Mouse (Mus musculus): Measurements from ENCODE around the gene Gm17545. TPM values are rescaled to one million over a fixed set of nuclear protein-coding genes. Genes with fewer than 3 reads are reported as not detected.
"Not testable (repeated sequence)": the region's sequence is repeated elsewhere in the genome, so short reads cannot be mapped to it uniquely, and the experiment has no call there.

Gm17545 gene
- total RNA-seq (2014; fragmentation: Nextera tagmentation) (not detected in 2 replicates), total RNA-seq (2017) (not detected in 2 replicates)

DNA sequence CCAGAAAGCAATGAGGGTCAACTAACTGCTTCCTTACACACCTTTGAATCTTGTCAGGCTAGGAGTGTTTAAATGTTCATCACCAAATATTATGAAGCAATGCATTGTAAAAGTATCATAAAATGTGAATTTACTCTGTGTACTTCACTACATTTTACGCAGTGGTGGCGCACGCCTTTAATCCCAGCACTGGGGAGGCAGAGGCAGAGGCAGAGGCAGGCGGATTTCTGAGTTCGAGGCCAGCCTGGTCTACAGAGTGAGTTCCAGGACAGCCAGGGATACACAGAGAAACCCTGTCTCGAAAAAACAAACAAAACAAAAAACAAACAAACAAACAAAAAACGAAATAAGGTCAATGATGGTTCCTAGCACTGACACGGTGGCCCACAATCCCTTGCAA lies at the start of gene Gm17545:
Gm17545 (plus strand) TSS at position 301 of the 400 bp plus-strand sequence.
- ATAC-seq (replicated peaks; ENCODE audit: low FRiP score, low TSS enrichment, poor library complexity, severe bottlenecking): not testable (repeated sequence)

DNA sequence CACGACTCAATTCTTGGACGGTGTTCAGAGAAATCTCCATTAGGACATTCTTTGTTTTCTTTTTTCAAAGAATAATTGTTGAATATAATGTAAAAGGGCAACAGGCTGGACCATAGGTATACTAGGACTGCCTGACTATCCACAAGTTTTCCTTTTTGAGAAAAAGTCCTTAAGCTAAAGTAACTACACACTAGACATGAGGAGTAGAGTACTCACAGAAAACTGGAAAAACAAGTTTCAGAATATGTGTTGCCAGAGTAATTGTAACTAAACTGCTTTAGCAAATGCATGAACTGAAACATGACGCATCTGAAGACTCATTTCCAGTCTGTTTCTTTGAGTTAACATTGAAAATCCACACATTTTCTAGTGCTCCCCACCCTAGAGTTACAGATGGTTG lies 48.7 kb upstream of the Gm17545 start:
- ATAC-seq (replicated peaks; ENCODE audit: low FRiP score, low TSS enrichment, poor library complexity, severe bottlenecking): no peak

DNA sequence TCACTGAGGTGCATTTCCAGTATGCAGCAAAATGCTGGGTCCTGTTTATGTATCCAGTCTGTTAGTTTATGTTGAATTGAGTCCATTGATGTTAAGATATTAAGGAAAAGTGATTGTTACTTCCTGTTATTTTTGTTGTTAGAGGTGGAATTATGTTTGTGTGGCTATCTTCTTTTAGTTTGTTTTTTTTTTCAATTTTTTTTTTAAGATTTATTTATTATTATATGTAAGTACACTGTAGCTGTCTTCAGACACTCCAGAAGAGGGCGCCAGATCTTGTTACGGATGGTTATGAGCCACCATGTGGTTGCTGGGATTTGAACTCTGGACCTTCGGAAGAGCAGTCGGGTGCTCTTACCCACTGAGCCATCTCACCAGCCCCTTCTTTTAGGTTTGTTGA lies 46.5 kb upstream of the Gm17545 start:
- ATAC-seq (replicated peaks; ENCODE audit: low FRiP score, low TSS enrichment, poor library complexity, severe bottlenecking): not testable (repeated sequence)

DNA sequence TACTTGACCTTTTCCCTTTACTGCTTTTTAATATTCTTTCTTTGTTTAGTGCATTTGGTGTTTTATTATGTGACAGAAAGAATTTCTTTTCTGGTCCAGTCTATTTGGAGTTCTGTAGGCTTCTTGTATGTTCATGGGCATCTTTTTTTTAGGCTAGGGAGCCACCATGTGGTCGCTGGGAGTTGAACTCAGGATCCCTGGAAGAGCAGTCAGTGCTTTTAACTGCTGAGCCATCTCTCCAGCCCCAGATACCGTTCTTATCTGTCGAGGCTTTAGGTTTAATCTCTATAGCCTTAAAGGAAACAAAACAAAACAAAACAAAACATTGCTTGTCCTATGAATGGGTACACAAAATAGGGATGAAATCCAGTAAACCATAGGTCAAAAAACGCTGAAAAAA lies 45.7 kb upstream of the Gm17545 start:
- ATAC-seq (replicated peaks; ENCODE audit: low FRiP score, low TSS enrichment, poor library complexity, severe bottlenecking): not testable (repeated sequence)

DNA sequence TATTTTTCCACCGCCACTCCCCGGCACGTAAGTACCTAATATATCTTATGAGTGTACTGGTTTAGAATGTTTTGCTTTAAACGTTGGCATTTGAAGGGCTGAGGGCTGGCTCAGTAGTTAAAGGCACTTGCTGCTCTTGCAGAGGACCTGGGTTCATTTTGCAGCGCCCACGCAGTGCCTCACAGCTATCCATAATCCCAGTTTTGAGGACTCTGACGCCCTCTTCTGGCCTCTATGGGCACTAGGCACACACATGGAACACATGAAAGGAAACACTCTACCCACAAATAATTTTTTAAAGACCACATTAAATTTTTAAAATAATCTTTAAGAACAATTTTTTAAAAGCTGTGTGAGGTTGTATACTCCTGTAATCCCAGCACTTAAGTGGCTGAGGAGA lies 44.6 kb upstream of the Gm17545 start:
- no peak for ATAC-seq (replicated peaks; ENCODE audit: low FRiP score, low TSS enrichment, poor library complexity, severe bottlenecking)

DNA sequence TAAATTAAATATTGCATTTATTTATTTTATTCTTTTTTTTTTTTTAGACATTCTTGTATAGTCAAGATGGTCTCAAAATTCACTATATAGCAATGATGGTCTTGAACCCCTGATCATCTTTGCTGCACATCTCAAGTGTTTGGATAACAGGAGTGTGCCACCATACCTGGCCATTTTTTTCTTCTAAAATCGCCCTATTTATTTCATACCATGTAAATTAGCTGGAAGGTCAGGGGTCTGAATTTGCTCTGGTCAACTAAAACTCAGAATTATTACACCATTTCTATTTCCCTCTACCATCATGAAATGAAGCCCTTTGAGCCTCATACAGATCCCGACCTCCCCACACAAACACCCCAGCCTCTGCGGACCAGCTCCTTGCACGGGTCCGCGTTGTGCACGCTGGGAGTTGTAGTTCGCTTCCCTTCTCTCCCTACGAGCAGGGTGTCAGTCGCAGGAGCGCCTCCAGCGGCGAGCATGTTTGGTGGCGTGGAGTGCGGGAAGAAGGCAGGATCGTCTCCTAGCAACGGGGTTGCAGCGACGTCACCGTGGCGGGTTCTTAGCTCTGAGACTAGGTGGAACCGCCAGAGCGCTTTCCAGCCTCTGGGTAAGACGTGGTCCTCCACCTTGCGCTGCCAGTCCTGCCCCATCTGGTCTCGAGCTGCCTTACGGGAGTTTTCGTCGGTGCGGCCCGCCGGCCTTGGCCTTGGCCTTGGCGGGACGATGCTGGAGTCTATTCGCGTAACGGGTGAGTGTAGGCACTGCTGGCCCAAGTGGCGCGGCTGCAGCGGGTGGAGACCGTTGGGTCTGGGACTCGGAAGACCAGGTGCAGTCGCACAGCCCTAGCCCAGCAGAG lies 42.9 kb upstream of the Gm17545 start, which contains the start of gene 9530077C05Rik:
9530077C05Rik (plus strand) TSS at position 512 of the 856 bp plus-strand sequence.
- peak; percentile 100 for ATAC-seq (replicated peaks; ENCODE audit: low FRiP score, low TSS enrichment, poor library complexity, severe bottlenecking)

DNA sequence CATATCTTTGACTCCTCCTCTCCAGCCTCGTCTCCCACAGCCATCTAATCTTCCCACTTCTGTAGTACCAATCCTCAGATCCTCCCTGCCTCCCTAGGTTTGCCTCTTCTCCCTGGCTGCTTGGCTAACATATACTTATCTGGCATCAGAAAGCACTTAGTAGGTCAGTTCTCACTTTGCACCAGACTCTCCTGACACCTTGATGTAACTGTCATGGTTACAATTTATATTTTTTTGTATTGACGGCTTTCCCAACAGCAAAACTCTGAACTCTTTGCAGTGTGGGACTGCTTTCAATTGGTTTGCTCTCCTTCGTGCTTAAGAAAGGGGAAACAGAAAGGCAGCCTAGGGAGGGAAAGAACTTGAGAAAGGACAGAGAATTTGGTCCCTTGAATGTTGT lies 37.9 kb upstream of the Gm17545 start:
- no peak for ATAC-seq (replicated peaks; ENCODE audit: low FRiP score, low TSS enrichment, poor library complexity, severe bottlenecking)

DNA sequence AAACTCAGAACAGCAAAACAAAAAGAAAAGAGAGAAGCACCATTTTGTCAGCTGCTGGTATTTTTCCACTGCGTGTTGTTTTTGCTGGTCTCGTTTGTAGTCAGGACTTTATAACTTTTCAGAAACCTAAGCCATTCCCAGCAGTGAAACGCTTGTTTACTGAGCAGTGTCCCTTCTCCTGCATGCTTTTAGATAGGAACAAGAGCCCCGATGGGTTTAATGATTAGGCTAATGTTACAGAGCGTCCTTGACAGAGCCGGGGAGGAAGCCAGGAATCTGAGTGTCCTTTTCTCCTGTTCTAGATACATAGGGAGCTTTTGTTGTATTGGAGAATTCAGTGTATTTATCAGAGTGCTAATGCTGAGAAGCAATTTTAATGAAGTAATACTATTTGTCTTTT lies 36.5 kb upstream of the Gm17545 start:
- no peak for ATAC-seq (replicated peaks; ENCODE audit: low FRiP score, low TSS enrichment, poor library complexity, severe bottlenecking)

DNA sequence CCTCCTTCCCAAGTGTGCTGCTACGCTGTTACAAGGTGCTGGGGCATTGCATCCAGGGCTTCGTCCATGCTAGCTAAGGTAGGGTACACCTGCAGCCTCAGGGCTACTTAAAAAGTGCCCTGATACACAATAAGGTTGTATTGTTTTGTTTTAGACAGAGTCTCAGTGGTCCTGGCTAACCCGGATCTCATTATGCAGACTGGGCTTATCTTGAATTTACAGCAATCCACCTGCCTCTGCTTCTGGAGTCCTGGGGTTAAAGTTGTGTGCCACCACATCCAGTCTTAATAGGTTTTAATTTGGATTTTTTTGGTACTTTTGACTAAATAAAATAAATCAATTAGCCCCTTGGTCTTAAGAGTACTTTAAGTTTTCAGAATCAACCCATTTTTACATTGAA lies 34.2 kb upstream of the Gm17545 start:
- peak; percentile 80 for ATAC-seq (replicated peaks; ENCODE audit: low FRiP score, low TSS enrichment, poor library complexity, severe bottlenecking)

DNA sequence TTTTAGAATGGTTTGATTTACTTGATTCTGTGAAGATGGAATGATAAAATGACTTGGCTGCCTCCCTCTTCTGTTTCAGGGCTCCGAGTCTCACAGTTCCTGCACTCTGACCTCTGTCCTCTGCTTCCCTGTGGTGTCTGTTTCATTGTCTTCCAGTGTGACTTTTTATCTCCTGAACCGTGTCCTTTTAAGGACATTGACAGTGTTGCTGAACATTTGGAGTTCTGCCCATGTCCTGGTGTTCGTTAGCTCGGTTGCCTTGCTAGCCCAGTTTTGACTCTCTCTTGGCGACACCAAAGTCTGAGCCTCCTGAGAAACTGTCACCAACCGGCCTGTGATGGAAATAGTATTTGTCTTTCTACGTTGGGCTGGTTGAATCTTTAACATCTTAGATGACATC lies 33.6 kb upstream of the Gm17545 start:
- peak; percentile 32; the same call in 1 of the 2 replicates for ATAC-seq (replicated peaks; ENCODE audit: low FRiP score, low TSS enrichment, poor library complexity, severe bottlenecking)

DNA sequence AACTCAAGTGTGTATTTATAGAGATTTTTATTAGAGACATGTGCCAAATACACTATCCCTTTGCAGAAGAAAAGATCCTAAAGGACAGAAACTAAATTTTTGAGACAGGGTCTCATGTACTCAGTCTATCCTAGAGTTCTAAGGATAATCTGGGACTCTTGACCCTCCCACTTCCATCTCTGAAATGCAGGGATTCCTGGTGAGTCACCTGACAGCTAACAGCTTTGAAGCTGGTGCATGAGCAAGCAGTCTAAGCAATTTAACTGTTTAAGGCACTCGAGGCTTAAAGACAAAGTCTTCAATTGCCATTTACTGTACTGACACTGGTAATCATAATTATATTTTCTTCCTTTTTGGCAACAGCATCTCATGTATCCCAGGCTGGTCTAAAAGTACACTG lies 31.5 kb upstream of the Gm17545 start:
- no peak for ATAC-seq (replicated peaks; ENCODE audit: low FRiP score, low TSS enrichment, poor library complexity, severe bottlenecking)

DNA sequence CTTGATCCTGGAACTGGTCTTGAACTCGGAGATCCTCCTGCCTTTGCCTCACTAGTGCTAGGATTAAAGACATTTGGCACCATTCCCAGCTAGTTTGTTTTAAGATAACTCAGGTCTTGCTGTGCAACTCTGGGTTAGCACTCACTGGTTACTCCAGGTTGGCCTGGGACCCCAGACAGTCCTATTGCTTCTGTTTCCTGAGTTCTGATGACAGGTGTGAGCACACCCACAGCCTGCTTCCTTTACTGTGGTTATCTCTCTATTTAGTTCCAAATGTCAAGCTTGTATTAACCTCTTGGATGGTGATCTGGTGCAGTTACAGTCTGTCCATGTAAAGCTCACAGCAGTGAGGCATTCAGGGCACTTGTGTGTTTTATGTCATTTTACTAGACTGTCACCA lies 30.6 kb upstream of the Gm17545 start:
- no peak for ATAC-seq (replicated peaks; ENCODE audit: low FRiP score, low TSS enrichment, poor library complexity, severe bottlenecking)

DNA sequence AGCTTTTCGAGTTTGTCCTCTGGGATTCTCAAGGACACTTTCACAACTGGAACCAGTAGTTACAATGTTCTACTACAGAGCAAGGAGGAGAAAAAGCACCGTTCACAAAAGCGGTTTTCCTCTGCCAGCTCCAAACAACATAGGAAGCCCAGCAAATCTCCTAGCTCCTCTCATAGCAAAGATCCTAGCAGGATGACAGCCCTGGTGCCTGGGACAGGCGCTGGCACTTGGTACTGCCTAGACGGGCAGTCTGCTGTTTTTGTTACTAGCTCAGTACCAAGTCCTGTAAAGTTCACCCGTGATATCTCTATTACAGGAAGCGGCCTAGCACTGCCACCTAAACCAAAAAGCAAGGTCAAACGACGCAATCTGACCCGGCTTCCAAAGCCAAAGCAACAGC lies 29.9 kb upstream of the Gm17545 start:
- ATAC-seq (replicated peaks; ENCODE audit: low FRiP score, low TSS enrichment, poor library complexity, severe bottlenecking): no peak

DNA sequence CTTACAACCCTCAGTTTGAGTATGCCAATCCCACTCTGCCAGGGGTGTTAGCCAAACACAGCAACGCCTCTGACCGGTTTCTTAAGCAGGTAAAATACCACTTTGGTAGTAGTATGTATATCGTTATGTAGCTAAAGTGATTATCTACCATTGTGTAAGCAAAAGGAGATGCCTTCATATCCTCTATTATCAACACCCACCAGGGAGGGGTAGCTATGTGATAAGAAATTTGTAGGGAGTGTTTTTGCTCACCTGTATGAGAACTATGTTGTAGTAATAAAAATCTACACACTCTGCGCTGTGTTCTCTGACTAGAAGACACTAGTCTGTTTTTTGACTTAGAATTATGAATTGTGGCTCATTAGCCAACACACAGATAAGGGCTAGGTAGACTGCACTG lies 29.4 kb upstream of the Gm17545 start:
- ATAC-seq (replicated peaks; ENCODE audit: low FRiP score, low TSS enrichment, poor library complexity, severe bottlenecking): no peak

DNA sequence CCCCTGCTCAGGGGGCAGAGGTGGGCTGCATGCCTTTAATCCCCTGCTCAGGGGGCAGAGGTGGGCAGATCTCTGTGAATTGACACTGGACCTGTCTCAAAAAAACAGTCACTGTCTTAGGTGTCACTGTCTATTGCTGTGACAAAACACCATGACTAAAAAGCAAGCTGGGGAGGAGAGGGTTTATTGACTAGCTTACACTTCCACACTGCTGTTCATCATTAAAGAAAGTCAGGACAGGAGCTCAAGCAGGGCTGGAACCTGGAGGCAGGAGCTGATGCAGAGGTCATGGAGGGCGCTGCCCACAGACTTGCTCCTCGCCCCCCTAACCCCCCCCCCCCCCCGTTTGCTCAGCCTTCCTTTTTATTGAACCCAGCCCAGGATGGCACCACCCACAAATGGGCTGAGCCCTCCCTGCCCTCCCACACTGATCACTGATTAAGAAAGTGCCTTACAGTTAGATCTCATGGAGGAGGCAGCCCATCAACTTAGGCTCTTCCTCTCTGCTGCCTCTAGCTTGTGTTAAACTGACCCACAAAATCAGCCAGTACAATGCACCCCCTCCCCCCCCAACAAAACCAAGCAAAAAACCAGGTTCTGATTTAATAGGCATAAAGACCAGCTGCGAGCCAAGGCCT lies 25.9 kb upstream of the Gm17545 start:
- ATAC-seq (replicated peaks; ENCODE audit: low FRiP score, low TSS enrichment, poor library complexity, severe bottlenecking): no peak

DNA sequence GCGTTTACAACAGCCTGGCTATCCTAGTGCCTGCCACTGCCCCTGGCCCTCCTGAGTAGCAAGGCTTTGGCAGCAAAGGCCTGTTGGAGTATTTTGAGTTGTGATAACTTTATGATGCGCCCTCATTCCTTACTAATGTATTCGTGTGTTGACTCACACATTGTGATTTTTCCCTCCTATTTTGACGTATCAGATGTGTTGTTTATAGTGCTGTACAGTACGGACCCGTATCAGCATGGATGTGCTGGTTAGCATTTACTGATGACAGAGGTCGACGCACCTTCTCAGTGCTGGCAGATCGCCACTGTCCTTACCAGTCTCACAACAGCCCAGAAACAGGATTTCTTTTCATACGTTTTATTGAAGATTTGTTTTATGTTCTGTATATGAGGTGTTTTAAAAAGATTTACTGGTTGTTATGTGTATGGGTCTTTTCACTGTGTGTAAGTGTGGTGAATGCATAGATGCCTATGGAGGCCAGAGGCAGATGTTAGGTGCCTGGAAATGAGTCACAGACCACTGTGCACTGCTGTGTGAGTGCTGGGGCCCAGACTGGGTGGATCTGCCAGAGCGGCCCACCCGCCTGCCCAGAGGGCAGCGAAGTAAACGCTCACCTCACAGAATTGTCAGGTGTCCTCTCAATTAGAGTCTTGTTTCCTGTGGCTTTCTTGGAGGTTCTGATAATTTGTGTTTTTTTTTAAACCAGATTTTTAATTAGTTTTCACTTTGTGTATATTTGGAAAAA lies 25.3 kb upstream of the Gm17545 start:
- no peak for ATAC-seq (replicated peaks; ENCODE audit: low FRiP score, low TSS enrichment, poor library complexity, severe bottlenecking)

DNA sequence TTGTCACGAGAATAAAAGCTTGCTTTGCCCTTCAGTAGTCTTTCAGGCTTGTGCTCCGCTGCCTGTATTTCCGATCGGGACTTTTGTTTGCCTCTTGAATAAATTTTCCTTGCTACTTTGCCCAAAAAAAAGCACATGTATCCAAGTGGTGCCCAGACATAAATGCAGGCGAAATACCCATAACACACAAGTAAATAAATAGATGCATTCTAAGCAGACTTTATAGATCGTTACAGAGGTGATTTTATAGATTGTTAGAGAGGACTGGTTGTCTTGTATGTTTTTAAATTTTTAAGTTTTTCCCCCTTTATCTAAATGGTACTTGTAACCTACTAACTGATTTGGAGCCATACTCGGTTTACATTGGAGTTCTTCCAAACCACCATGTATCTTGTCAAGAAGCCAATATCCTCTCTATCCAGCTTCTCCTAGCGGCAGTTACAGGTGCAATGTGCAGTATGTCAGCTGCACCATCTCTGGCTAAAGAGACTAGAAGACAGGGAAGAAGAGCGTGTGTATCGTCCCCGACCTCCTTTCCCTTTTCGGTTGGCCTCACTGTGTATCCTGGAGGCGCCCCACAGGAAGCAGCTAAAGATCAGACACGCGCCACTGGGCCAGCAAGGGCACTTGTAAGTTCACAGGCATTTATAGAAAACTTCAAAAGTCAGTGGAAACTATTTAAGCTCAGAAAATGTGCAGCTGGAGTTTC lies 24.4 kb upstream of the Gm17545 start:
- peak; percentile 86 for ATAC-seq (replicated peaks; ENCODE audit: low FRiP score, low TSS enrichment, poor library complexity, severe bottlenecking)

DNA sequence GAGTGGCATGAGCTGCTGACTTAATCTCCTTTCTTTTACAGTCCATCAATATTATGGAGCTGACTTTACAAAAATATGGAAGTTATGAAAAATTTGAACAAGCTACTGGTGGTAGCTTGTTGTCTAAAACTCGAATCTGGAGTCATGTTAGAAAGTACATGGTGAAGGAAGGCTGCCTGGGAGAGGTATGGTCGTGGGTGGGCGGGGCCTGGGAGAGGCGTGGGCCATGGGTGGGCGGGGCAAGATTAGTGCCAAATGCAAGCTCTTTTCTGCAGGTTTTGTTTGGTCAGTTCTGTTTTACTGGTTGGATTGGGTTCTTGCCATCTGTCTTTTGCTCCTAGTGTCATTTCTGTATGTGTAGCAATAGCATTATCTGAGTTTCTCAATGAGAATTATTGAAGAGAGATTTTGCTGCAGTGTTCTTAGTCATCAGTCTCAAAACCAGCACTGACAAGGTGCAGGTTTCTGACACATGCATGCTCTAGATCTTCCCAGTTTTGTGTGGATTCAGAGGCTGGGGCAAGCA lies 23.7 kb upstream of the Gm17545 start:
- ATAC-seq (replicated peaks; ENCODE audit: low FRiP score, low TSS enrichment, poor library complexity, severe bottlenecking): peak; percentile 55

DNA sequence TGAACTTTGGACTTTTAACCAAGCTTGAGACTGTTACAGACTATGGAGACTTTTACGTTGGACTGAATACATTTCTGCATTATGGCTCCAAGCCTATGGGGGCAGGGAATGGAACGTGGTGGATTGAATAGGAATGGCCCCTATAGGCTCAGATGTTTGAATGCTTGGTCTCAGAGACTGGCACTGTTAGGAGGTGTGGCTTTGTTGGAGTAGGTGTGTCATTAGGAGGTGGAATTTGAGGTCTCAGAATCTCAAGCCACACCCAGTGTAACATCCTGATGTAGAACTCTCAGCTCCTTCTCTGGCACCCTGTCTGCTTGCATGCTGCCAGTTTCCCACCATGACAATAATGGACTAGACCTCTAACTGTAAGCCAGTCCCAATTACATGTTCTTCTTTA lies 20.9 kb upstream of the Gm17545 start:
- no peak for ATAC-seq (replicated peaks; ENCODE audit: low FRiP score, low TSS enrichment, poor library complexity, severe bottlenecking)

Measured in megakaryocyte-erythroid progenitor cell, adult 5-6 weeks (primary cell).